Mouse (Mus musculus) thymus, adult 2 months (tissue): ENCODE measurements at regions not wholly inside any gene's neighbourhood (a gene's known extent, or its start where the extent isn't known, plus 50 kb on each side); places are given as distances from the start of the nearest gene placed in this dataset.

Experiments
- DNase-seq: peaks from one replicate; pipeline ENCODE4 v3.0.0; 2021
- H3K27ac ChIP-seq: fragments of 200-500 bp; 2 replicates; pipeline ENCODE4 v1.5.1; 2012; ENCODE audit warnings: low read length, control low read depth; ENCODE audit not compliant: control insufficient read depth, insufficient read depth
- H3K27me3 ChIP-seq: fragments of 200-500 bp; 2 replicates; pipeline ENCODE4 v1.6.1; 2012; ENCODE audit warnings: mild to moderate bottlenecking, low read length, moderate library complexity, mixed read lengths; ENCODE audit not compliant: control insufficient read depth, insufficient read depth
- H3K36me3 ChIP-seq: fragments of 200-500 bp; 2 replicates; pipeline ENCODE4 v1.6.1; 2012; ENCODE audit warnings: mild to moderate bottlenecking, low read length, moderate library complexity; ENCODE audit not compliant: control insufficient read depth, insufficient read depth
- H3K4me1 ChIP-seq: fragments of 200-500 bp; replicated peaks from 2 replicates; pipeline ENCODE4 v1.6.1; 2012; ENCODE audit warnings: low read length; ENCODE audit not compliant: control insufficient read depth, insufficient read depth
- H3K4me3 ChIP-seq: fragments of 200-500 bp; 2 replicates; pipeline ENCODE4 v1.5.1; 2012; ENCODE audit warnings: mild to moderate bottlenecking, low read length, control low read depth, moderate library complexity; ENCODE audit not compliant: control insufficient read depth, insufficient read depth
- CTCF ChIP-seq: fragments of 200-500 bp; IDR thresholded peaks from 2 replicates; pipeline ENCODE4 v1.5.1; 2012; ENCODE audit warnings: mild to moderate bottlenecking, control low read depth, low read length, moderate library complexity, borderline replicate concordance; ENCODE audit not compliant: control insufficient read depth, poor library complexity, insufficient read depth; ENCODE audit errors: extremely low read depth
- POLR2A ChIP-seq: fragments of 200-500 bp; IDR thresholded peaks from 2 replicates; pipeline ENCODE4 v1.6.1; 2012; ENCODE audit warnings: mild to moderate bottlenecking, low read length, control low read depth, moderate library complexity; ENCODE audit not compliant: control insufficient read depth, poor library complexity, insufficient read depth; ENCODE audit errors: extremely low read depth
- WGBS: fragments of 180-500 bp; shearing (Covaris S2); methylation state at CpG from one replicate; pipeline ENCODE4 v1.1.7; 2018; 5-methylcytosine and 5-hydroxymethylcytosine counted together

GRCm38 (mm10) chr1:128788227-128788626, 196.1 kb upstream of the Cxcr4 start:
- Histone ChIP-seq H3K27ac (no peak overlapping the region), H3K36me3 (no peaks in the 10 kb centered on the region), H3K4me3 (no peak overlapping the region), H3K27me3 (no peaks in the 10 kb centered on the region), H3K4me1 (peaks cover 12% of the 10 kb centered on the region)
- TF ChIP-seq CTCF (no peak), POLR2A (no peak)
- WGBS = 73% methylated on average over 6 of the region's 6 CpGs
- DNase-seq = no peak

GRCm38 (mm10) chr1:128786941-128787569, 195.0 kb upstream of the Cxcr4 start:
- H3K36me3 ChIP-seq = no peaks in the 10 kb centered on the region
- H3K4me1 ChIP-seq = peaks cover 17% of the 10 kb centered on the region
- H3K27me3 ChIP-seq = no peaks in the 10 kb centered on the region
- H3K4me3 ChIP-seq = peak overlapping the region; percentile 21; the same call in 1 of the 2 replicates
- 9% methylated on average over 14 of the region's 14 CpGs for WGBS
- peak; percentile 51 for DNase-seq
- TF ChIP-seq POLR2A (no peak), CTCF (no peak)
- peak overlapping the region; percentile 40; the same call in 1 of the 2 replicates for H3K27ac ChIP-seq

- Histone ChIP-seq H3K4me1 (peaks cover 14% of the 10 kb centered on the region), H3K36me3 (no peaks in the 10 kb centered on the region), H3K4me3 (no peak overlapping the region), H3K27ac (no peak overlapping the region), H3K27me3 (no peaks in the 10 kb centered on the region)
- DNase-seq = no peak
- no peak for TF ChIP-seq POLR2A
- no peak for TF ChIP-seq CTCF
- 32% methylated on average over 2 of the region's 2 CpGs for WGBS
Measured at GRCm38 (mm10) chr1:128782286-128782685, 190.2 kb upstream of the Cxcr4 start.

GRCm38 (mm10) chr1:128781871-128782270, 189.8 kb upstream of the Cxcr4 start:
- H3K4me3 ChIP-seq = no peak overlapping the region
- TF ChIP-seq POLR2A (no peak), CTCF (no peak)
- no peak overlapping the region for H3K27ac ChIP-seq
- no peaks in the 10 kb centered on the region for H3K27me3 ChIP-seq
- 59% methylated on average over 7 of the region's 7 CpGs for WGBS
- peaks cover 10% of the 10 kb centered on the region for H3K4me1 ChIP-seq
- DNase-seq = no peak
- H3K36me3 ChIP-seq = no peaks in the 10 kb centered on the region

GRCm38 (mm10) chr1:128781311-128781710, 189.2 kb upstream of the Cxcr4 start:
- no peak for DNase-seq
- Histone ChIP-seq H3K27me3 (no peaks in the 10 kb centered on the region), H3K4me1 (peaks cover 8% of the 10 kb centered on the region), H3K36me3 (no peaks in the 10 kb centered on the region), H3K27ac (no peak overlapping the region), H3K4me3 (no peak overlapping the region)
- 95% methylated on average over 4 of the region's 4 CpGs for WGBS
- no peak for TF ChIP-seq CTCF
- TF ChIP-seq POLR2A = no peak

- H3K4me1 ChIP-seq = peaks cover 8% of the 10 kb centered on the region
- TF ChIP-seq POLR2A = no peak
- no peak for TF ChIP-seq CTCF
- no peaks in the 10 kb centered on the region for H3K36me3 ChIP-seq
- 80% methylated on average over 5 of the region's 5 CpGs for WGBS
- no peak for DNase-seq
- H3K4me3 ChIP-seq = no peak overlapping the region
- H3K27me3 ChIP-seq = no peaks in the 10 kb centered on the region
- H3K27ac ChIP-seq = no peak overlapping the region
Measured at GRCm38 (mm10) chr1:128779586-128780158, 187.6 kb upstream of the Cxcr4 start.

GRCm38 (mm10) chr1:128772440-128772839, 180.3 kb upstream of the Cxcr4 start:
- no peak overlapping the region for H3K4me3 ChIP-seq
- TF ChIP-seq CTCF = no peak
- TF ChIP-seq POLR2A = no peak
- no peak for DNase-seq
- 42% methylated on average over 3 of the region's 3 CpGs for WGBS
- H3K4me1 ChIP-seq = peaks cover 4% of the 10 kb centered on the region
- H3K27ac ChIP-seq = no peak overlapping the region
- no peaks in the 10 kb centered on the region for H3K27me3 ChIP-seq
- no peaks in the 10 kb centered on the region for H3K36me3 ChIP-seq

GRCm38 (mm10) chr1:128770786-128771185, 178.7 kb upstream of the Cxcr4 start:
- Histone ChIP-seq H3K4me3 (no peak overlapping the region), H3K36me3 (no peaks in the 10 kb centered on the region), H3K27ac (no peak overlapping the region), H3K4me1 (peaks cover 11% of the 10 kb centered on the region), H3K27me3 (no peaks in the 10 kb centered on the region)
- no peak for DNase-seq
- 95% methylated on average over 5 of the region's 5 CpGs for WGBS
- TF ChIP-seq POLR2A (no peak), CTCF (no peak)
